Mouse (Mus musculus): ENCODE data around the gene Csta1.

- TF ChIP-seq EP300 (IDR thresholded peaks at IDR 0.05; ENCODE audit: insufficient read depth, low read depth, low read length) (no peak), POLR2A (IDR thresholded peaks at IDR 0.05; ENCODE audit: insufficient read depth, low read length) (no peak)
Measured at GRCm38 (mm10) chr16:36138201-36138600, 7.2 kb upstream of the Csta1 start.

All from ES-Bruce4 (cell line).